ENCODE assay signal across 9 mouse cellular contexts in the genomic region with DNA sequence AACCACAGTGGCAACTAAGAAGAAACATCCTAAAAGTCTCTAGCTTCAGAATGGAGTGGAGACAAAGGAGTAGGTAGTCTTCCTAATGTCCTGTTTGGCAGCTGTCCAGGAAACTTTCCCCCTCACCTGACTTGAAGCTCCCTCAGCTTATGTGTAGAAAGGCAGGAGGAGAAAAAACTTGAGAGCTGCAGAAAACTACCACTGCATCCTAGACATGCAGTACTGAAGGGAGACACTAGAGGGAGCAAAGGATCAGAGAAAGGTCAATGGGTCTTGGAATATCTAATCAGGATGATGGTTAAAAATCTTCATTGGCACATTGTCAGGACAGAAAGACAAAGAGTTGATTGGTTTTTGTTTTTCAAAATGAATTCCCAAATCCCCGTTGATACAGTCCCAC. TPM values are rescaled to one million over a fixed set of nuclear protein-coding genes. Genes with fewer than 3 reads are reported as not detected.
DNase-seq lines count a peak whose midpoint lies in the region; ATAC-seq and TF ChIP-seq lines count a peak whose summit lies in the region.
"Had no signal": no experiment of that assay in that cellular context is flagged by ENCODE, and none has a peak within 500 bp of the region (broad histone marks: within the 10 kb centered on the region; RNA-seq: fewer than 3 reads in every experiment).

No protein-coding gene starts in this region.

- peak; percentile 64 for TF ChIP-seq CTCF in liver, embryonic 14.5 days (IDR thresholded peaks at IDR 0.05; ENCODE audit: low read depth)
- peak; percentile 79 for TF ChIP-seq CTCF in lung, postnatal 0 days (IDR thresholded peaks at IDR 0.05)
- peak; percentile 81 for TF ChIP-seq CTCF in stomach, postnatal 0 days (IDR thresholded peaks at IDR 0.05; ENCODE audit: low read depth)

- H3K27me3 ChIP-seq in liver, embryonic 14.5 days (ENCODE audit: control insufficient read depth, insufficient read depth, low read length) = no peaks in the 10 kb centered on the region
- no peaks in the 10 kb centered on the region for H3K27me3 ChIP-seq in lung, postnatal 0 days (replicated peaks; ENCODE audit: insufficient read depth, low read length)
- H3K27me3 ChIP-seq in stomach, postnatal 0 days (ENCODE audit: control insufficient read depth, insufficient read depth, low read length) = no peaks in the 10 kb centered on the region
- H3K27me3 ChIP-seq: stomach, embryonic 15.5 days had no signal

- peak; percentile 55; the same call in 1 of the 2 replicates for ATAC-seq in frontal cortex, adult (ENCODE audit: low TSS enrichment)
- no peak for ATAC-seq in liver, embryonic 14.5 days (ENCODE audit: insufficient read depth)
- ATAC-seq in lung, postnatal 0 days = no peak
- ATAC-seq in stomach, postnatal 0 days (ENCODE audit: low FRiP score, low TSS enrichment) = no peak

- no peak for TF ChIP-seq EP300 in liver, embryonic 14.5 days (IDR thresholded peaks at IDR 0.05; ENCODE audit: low read depth)
- TF ChIP-seq EP300 in lung, postnatal 0 days (IDR thresholded peaks at IDR 0.05) = no peak
- TF ChIP-seq EP300 in stomach, postnatal 0 days (optimal IDR thresholded peaks at IDR 0.05) = no peak

- no peak overlapping the region for H3K9ac ChIP-seq in liver, embryonic 14.5 days (replicated peaks)
- no peak overlapping the region for H3K9ac ChIP-seq in lung, postnatal 0 days (replicated peaks; ENCODE audit: low read depth)
- H3K9ac ChIP-seq in stomach, postnatal 0 days (ENCODE audit: low read length) = no peak overlapping the region
- H3K9ac ChIP-seq: stomach, embryonic 15.5 days had no signal

- no peaks in the 10 kb centered on the region for H3K36me3 ChIP-seq in liver, embryonic 14.5 days (replicated peaks; ENCODE audit: control insufficient read depth, insufficient read depth, low read depth)
- no peaks in the 10 kb centered on the region for H3K36me3 ChIP-seq in lung, postnatal 0 days (ENCODE audit: insufficient read depth, low read length)
- H3K36me3 ChIP-seq in stomach, postnatal 0 days (ENCODE audit: control insufficient read depth, insufficient read depth, low read length) = no peaks in the 10 kb centered on the region
- H3K36me3 ChIP-seq: stomach, embryonic 15.5 days had no signal

- H3K27ac ChIP-seq in liver, embryonic 14.5 days = no peak overlapping the region
- no peak overlapping the region for H3K27ac ChIP-seq in lung, postnatal 0 days (ENCODE audit: low read length)
- no peak overlapping the region for H3K27ac ChIP-seq in stomach, postnatal 0 days (replicated peaks)
- H3K27ac ChIP-seq: stomach, embryonic 15.5 days had no signal

- H3K4me1 ChIP-seq in liver, embryonic 14.5 days (replicated peaks; ENCODE audit: control insufficient read depth in 2 of 2, insufficient read depth in 2 of 2, low read length in 1 of 2) = no peaks in the 10 kb centered on the region
- no peaks in the 10 kb centered on the region for H3K4me1 ChIP-seq in lung, postnatal 0 days (ENCODE audit: insufficient read depth, low read depth, low read length)
- H3K4me1 ChIP-seq in stomach, postnatal 0 days (replicated peaks; ENCODE audit: control insufficient read depth, insufficient read depth) = no peaks in the 10 kb centered on the region
- H3K4me1 ChIP-seq: stomach, embryonic 15.5 days had no signal

- no peak overlapping the region for H3K4me3 ChIP-seq in liver, embryonic 14.5 days (ENCODE audit: insufficient read depth in 1 of 2, low read depth in 2 of 2, low read length in 2 of 2)
- H3K4me3 ChIP-seq in lung, postnatal 0 days (ENCODE audit: low read depth, low read length) = no peak overlapping the region
- H3K4me3 ChIP-seq in stomach, postnatal 0 days (ENCODE audit: low read depth, low read length) = no peak overlapping the region
- H3K4me3 ChIP-seq: stomach, embryonic 15.5 days had no signal

- H3K4me2 ChIP-seq in liver, embryonic 14.5 days (ENCODE audit: low read depth) = no peak overlapping the region
- no peak overlapping the region for H3K4me2 ChIP-seq in lung, postnatal 0 days (replicated peaks; ENCODE audit: low read depth, low read length)
- no peak overlapping the region for H3K4me2 ChIP-seq in stomach, postnatal 0 days (replicated peaks; ENCODE audit: low read depth)
- H3K4me2 ChIP-seq: stomach, embryonic 15.5 days had no signal

- DNase-seq in frontal cortex, postnatal 14 days (ENCODE audit: low spot score in 2 of 2) = no peak
- peak in 1 of 3 experiments; percentile 10 for DNase-seq in liver, embryonic 14.5 days (ENCODE audit: low read depth in 3 of 3, low spot score in 3 of 3)
- DNase-seq in liver = no peak
- DNase-seq in WW6 (ENCODE audit: low read depth, low spot score) = peak; percentile 13
- peak; percentile 52 for DNase-seq in embryo, embryonic 9.5 days (ENCODE audit: extremely low spot score)
- DNase-seq in lung, postnatal 0 days (ENCODE audit: low spot score) = peak; percentile 19
- no peak for DNase-seq in stomach, postnatal 0 days (ENCODE audit: low spot score)

- WGBS in liver, embryonic 14.5 days (ENCODE audit: insufficient replicate concordance) = 3% methylated on average over 1 of the region's 1 CpGs
- 18% methylated on average over 1 of the region's 1 CpGs for WGBS in lung, postnatal 0 days
- 17% methylated on average over 1 of the region's 1 CpGs for WGBS in stomach, postnatal 0 days

- H3K9me3 ChIP-seq in liver, embryonic 14.5 days (ENCODE audit: control insufficient read depth, low read length) = no peaks in the 10 kb centered on the region
- H3K9me3 ChIP-seq in lung, postnatal 0 days (ENCODE audit: low read length) = no peaks in the 10 kb centered on the region
- no peaks in the 10 kb centered on the region for H3K9me3 ChIP-seq in stomach, postnatal 0 days (ENCODE audit: control insufficient read depth, low read length)
- H3K9me3 ChIP-seq: stomach, embryonic 15.5 days had no signal

RNA-seq across cellular contexts. Expression of gene Bhlhb9, which starts 8.4 kb away (rescaled TPM):
- 3.1 and 5.8 TPM in 2 replicates for polyA plus RNA-seq in liver, embryonic 14.5 days (2012; rRNA removed)
- polyA plus RNA-seq in liver, embryonic 14.5 days (2014; fragmentation: Nextera tagmentation; extraction: Ambion mirVana) = 8.7 and 10.3 TPM in 2 replicates
- 17.0 and 20.7 TPM in 2 replicates for polyA plus RNA-seq in lung, postnatal 0 days (2015; fragmentation: Nextera tagmentation; extraction: Ambion mirVana)
- polyA plus RNA-seq in stomach, postnatal 0 days (2015; fragmentation: Nextera tagmentation; extraction: Ambion mirVana) = 16.1 and 16.6 TPM in 2 replicates

RNA-seq across cellular contexts. Expression of gene Gprasp2, which starts 33.1 kb away (rescaled TPM):
- 0.88 and 1.0 TPM in 2 replicates for polyA plus RNA-seq in liver, embryonic 14.5 days (2012; rRNA removed)
- 0.67 and 0.80 TPM in 2 replicates for polyA plus RNA-seq in liver, embryonic 14.5 days (2014; fragmentation: Nextera tagmentation; extraction: Ambion mirVana)
- polyA plus RNA-seq in lung, postnatal 0 days (2015; fragmentation: Nextera tagmentation; extraction: Ambion mirVana) = 2.1 and 3.3 TPM in 2 replicates
- polyA plus RNA-seq in stomach, postnatal 0 days (2015; fragmentation: Nextera tagmentation; extraction: Ambion mirVana) = 6.1 and 6.2 TPM in 2 replicates

Comparison
In these comparisons a context has a peak if more than half of its experiments do, and no peak if none do; other contexts are left out.
1. DNase-seq: peak in WW6 (single experiment), embryo, embryonic 9.5 days (single experiment) and lung, postnatal 0 days (single experiment); none in frontal cortex, postnatal 14 days (0 of 2), liver (single experiment) and stomach, postnatal 0 days (single experiment).
2. Peak in every context shown above with its lines, with median percentiles within 50 percentile points of each other: CTCF ChIP-seq.